Mouse (Mus musculus): Measurements from ENCODE around the gene Slco1c1.
"Not testable (repeated sequence)": the region's sequence is repeated elsewhere in the genome, so short reads cannot be mapped to it uniquely, and the experiment has no call there.

Slco1c1 gene

GRCm38 (mm10) chr6:141590002-141590401 lies 65.8 kb downstream of the Slco1c1 start:
- DNase-seq, result no peak

GRCm38 (mm10) chr6:141590598-141591200 lies 66.5 kb downstream of the Slco1c1 start:
- DNase-seq, result not testable (repeated sequence)

DNA sequence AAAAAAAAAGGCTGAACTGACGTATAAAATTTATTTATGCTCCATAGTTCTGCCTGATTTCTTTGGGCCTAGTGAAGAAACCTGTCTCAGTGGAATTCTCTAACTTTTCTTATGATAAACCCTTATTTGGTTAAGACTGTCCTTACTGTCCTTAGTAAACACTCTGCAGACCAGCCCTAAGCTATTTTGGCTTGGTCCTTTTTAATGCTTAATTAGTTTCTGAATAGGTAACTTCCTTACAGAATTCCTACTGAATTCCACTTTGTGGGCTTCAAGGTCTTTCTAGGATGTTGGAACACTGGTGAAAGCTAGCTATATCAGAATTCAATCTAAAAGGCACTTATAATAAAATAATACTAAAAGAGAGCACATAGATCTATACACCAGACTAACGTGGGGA lies 71.9 kb downstream of the Slco1c1 start:
- DNase-seq, result no peak

- no peak for DNase-seq
Observed at GRCm38 (mm10) chr6:141597037-141597436, 72.9 kb downstream of the Slco1c1 start.

DNA sequence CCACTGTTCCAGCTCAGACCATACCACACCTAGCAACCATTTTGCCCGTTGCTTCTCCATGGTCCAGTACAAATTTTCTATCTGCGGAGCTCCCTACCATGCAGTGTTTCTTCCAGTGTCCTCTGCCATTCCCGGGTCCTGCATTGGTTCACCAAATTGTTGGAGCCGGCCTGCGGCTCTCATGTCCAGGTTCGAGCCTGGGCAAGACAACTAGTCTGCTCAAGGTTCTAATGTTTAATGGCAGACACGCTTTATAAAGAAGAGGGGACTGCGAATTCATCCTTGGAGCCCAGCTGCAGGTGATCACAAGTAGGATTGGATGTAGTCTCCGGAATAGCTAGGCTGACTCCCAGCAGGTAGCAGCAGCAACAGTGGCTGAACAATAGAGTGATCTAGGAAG lies 76.8 kb downstream of the Slco1c1 start:
- no peak for DNase-seq

GRCm38 (mm10) chr6:141610702-141611260 lies 86.6 kb downstream of the Slco1c1 start:
- DNase-seq, result no peak

- no peak for DNase-seq
Observed at GRCm38 (mm10) chr6:141614017-141614416, 89.8 kb downstream of the Slco1c1 start.

DNA sequence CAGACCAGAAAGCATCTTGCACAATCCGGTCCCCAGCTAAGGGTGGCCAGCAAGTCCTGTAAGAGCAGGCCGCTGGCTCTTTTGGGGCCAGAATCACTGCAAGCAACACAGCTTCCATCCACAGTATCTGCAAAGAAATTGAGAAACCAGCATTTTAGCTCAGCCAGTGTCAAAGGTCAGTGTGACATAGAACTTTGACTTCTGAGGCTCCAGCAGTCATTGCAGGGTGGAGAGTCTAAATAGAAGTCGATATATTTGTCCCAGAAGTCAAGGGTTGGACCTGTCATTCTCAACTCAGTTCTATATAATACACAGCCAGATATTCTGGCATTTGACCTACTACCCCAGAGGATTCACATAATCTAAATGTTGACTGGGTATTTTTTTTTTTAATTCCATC lies 91.2 kb downstream of the Slco1c1 start:
- no peak for DNase-seq

All from cerebellum, postnatal 10 days (tissue).